Mouse (Mus musculus) embryonic facial prominence, embryonic 12.5 days (tissue): ENCODE measurements around the gene Timm50. TPM values are rescaled to one million over a fixed set of nuclear protein-coding genes. Genes with fewer than 3 reads are reported as not detected.

Source experiments
- ATAC-seq: fragments of 200-750 bp; cut with Nextera tagmentation; 2 replicates; pipeline ENCODE4 v1.8.0; 2017; ENCODE audit not compliant: insufficient number of reproducible peaks, insufficient read depth, low FRiP score, low TSS enrichment
- H3K27ac ChIP-seq: fragments of 300-500 bp; sonication (generic); 2 replicates; pipeline ENCODE4 v1.5.1; 2016; ENCODE audit warnings: mild to moderate bottlenecking
- H3K27me3 ChIP-seq: fragments of 300-500 bp; sonication (generic); 2 replicates; pipeline ENCODE4 v1.6.1; 2016; ENCODE audit warnings: mild to moderate bottlenecking, moderate library complexity
- H3K36me3 ChIP-seq: fragments of 300-500 bp; sonication (generic); 2 replicates; pipeline ENCODE4 v1.6.1; 2016; ENCODE audit warnings: mild to moderate bottlenecking
- H3K4me1 ChIP-seq: fragments of 300-500 bp; sonication (generic); 2 replicates; pipeline ENCODE4 v1.6.1; 2016
- H3K4me2 ChIP-seq: fragments of 300-500 bp; sonication (generic); replicated peaks from 2 replicates; pipeline ENCODE4 v1.6.1; 2016; ENCODE audit warnings: mild to moderate bottlenecking, moderate library complexity
- H3K4me3 ChIP-seq: fragments of 300-500 bp; sonication (generic); 2 replicates; pipeline ENCODE4 v1.5.1; 2016; ENCODE audit warnings: mild to moderate bottlenecking
- H3K9ac ChIP-seq: fragments of 300-500 bp; sonication (generic); 2 replicates; pipeline ENCODE4 v1.6.1; 2016; ENCODE audit warnings: mild to moderate bottlenecking, moderate library complexity
- H3K9me3 ChIP-seq: fragments of 300-500 bp; sonication (generic); 2 replicates; pipeline ENCODE4 v1.6.1; 2016; ENCODE audit warnings: mild to moderate bottlenecking, moderate library complexity
- WGBS: fragments of 180-500 bp; shearing (Covaris S2); methylation state at CpG from one replicate; pipeline ENCODE4 v1.1.7; 2016; 5-methylcytosine and 5-hydroxymethylcytosine counted together
- polyA plus RNA-seq: library from polyadenylated mRNA; unstranded; fragments of >200 nt; fragmentation: Nextera tagmentation; extraction: Ambion mirVana; gene quantifications from 2 replicates; pipeline ENCODE4 v1.2.1, GENCODE M21; 2016

Timm50 gene
- polyA plus RNA-seq, 1 experiment from 2014 or later = 162 TPM

DNA sequence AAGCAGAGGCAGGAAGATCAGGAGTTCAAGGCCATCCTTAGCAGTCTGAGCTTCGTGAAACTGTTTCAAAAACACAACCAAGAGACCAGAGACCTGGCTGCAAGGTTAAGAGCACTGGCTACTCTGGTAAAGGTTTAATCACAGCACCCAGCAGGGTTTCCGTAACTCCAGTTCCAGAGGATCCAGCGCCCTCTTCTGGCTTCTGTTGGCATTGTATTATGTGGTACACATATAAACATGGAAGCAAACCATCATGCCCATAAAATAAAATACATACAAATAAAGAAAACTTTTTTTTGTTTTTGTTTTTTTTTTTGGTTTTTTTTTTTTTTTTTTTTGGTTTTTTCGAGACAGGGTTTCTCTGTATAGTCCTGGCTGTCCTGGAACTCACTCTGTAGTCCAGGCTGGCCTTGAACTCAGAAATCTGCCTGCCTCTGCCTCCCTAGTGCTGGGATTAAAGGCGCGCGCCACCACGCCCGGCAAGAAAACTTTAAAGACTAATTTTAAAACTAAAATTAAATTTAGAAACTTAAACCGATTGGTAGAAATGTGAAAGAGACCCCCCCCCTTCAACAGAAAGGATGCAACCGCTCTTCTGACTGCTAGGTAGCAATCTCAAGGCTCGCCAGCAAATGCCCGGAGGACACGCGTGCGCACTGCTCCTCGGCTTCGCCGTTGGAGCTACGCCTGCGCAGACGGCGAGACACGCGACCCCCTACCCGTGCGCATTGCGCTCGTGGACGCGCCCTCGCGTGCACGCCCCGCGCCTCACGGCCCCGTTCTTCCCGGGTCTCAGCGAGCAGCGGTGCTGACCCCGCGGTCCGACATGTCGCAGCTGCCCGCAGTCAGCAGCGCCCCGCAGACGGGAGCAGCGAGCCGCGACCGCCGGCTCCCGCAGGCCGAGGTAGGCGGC, 44.5 kb downstream of the Timm50 start, which contains the start of gene Eid2:
Eid2 (plus strand) TSS at position 753 of the 913 bp plus-strand sequence.
- Histone ChIP-seq H3K27me3 (no peaks in the 10 kb centered on the region), H3K9ac (peak within 1 kb of the TSS; percentile 99), H3K4me3 (peak within 1 kb of the TSS; percentile 87), H3K4me1 (peaks cover 4% of the 10 kb centered on the region; the same call in 1 of the 2 replicates), H3K4me2 (peak within 1 kb of the TSS; percentile 73), H3K9me3 (no peaks in the 10 kb centered on the region), H3K27ac (peak within 1 kb of the TSS; percentile 92), H3K36me3 (peaks cover 19% of the 10 kb centered on the region)
- ATAC-seq = peak; percentile 87
- WGBS = 6% methylated on average over 56 of the region's 57 CpGs

- WGBS = 88% methylated on average over 13 of the region's 13 CpGs
- H3K4me2 ChIP-seq = no peak overlapping the region
- no peak for ATAC-seq
These were observed 46.5 kb downstream of the Timm50 start for GRCm38 (mm10) chr7:28265391-28265790.

DNA sequence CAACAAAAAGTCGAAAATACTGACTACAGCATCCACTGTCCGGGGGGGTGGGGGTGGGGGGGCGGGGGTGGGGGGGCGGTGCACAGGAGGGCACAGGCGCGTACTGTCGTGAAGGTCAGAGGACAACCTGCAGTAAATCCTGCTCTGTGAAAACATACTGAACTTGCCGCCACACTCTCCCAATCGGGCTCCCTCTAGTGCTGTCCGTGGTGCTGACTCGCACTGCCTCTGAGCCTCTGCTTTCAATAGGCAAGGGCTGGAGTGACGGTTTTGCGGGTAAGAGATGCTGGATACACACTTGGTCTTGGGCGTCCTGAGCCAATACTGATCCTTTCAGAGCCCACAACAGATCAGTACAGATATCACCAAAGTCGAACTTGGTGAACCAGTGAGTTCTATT, 48.1 kb downstream of the Timm50 start:
- WGBS = 7% methylated on average over 15 of the region's 15 CpGs
- no peak overlapping the region for H3K9ac ChIP-seq
- H3K4me1 ChIP-seq = peaks cover 3% of the 10 kb centered on the region; the same call in 1 of the 2 replicates
- ATAC-seq = no peak
- H3K36me3 ChIP-seq = no peaks in the 10 kb centered on the region
- no peak overlapping the region for H3K4me3 ChIP-seq
- no peak overlapping the region for H3K27ac ChIP-seq
- H3K27me3 ChIP-seq = no peaks in the 10 kb centered on the region
- no peaks in the 10 kb centered on the region for H3K9me3 ChIP-seq
- H3K4me2 ChIP-seq = no peak overlapping the region

More at GRCm38 (mm10) chr7:28265391-28265790, 46.5 kb downstream of the Timm50 start:
- H3K9me3 ChIP-seq = no peaks in the 10 kb centered on the region
- H3K4me3 ChIP-seq = no peak overlapping the region
- H3K9ac ChIP-seq = no peak overlapping the region
- peaks cover 4% of the 10 kb centered on the region; the same call in 1 of the 2 replicates for H3K4me1 ChIP-seq
- H3K27ac ChIP-seq = no peak overlapping the region
- 0 out of 2 replicates have a peak, but pooled peaks cover 5% of the 10 kb centered on the region for H3K36me3 ChIP-seq
- H3K27me3 ChIP-seq = no peaks in the 10 kb centered on the region

GRCm38 (mm10) chr7:28262861-28263260, 49.0 kb downstream of the Timm50 start:
- H3K4me3 ChIP-seq = no peak overlapping the region
- no peaks in the 10 kb centered on the region for H3K27me3 ChIP-seq
- H3K27ac ChIP-seq = no peak overlapping the region
- H3K4me1 ChIP-seq = no peaks in the 10 kb centered on the region
- no peak overlapping the region for H3K9ac ChIP-seq
- H3K9me3 ChIP-seq = no peaks in the 10 kb centered on the region
- ATAC-seq = no peak
- H3K36me3 ChIP-seq = no peaks in the 10 kb centered on the region
- H3K4me2 ChIP-seq = no peak overlapping the region
- WGBS = 52% methylated on average over 5 of the region's 5 CpGs

Other genes starting within 250 kb of the Timm50 start
- 0.40 and 0.73 TPM in 2 replicates for gene Fcgbp, start 240.8 kb downstream of the Timm50 start, polyA plus RNA-seq
- gene 9530053A07Rik, start 182.6 kb downstream of the Timm50 start, polyA plus RNA-seq = 0.04 TPM in 2 replicates
- gene Fbl, start 142.4 kb downstream of the Timm50 start, polyA plus RNA-seq = 155 TPM in 2 replicates
- gene Dyrk1b, start 132.6 kb downstream of the Timm50 start, polyA plus RNA-seq = 18.3 and 19.8 TPM in 2 replicates
- 10.3 and 18.2 TPM in 2 replicates for gene Eid2, start 44.2 kb downstream of the Timm50 start, polyA plus RNA-seq
- 19.2 and 19.5 TPM in 2 replicates for gene Eid2b, start 34.3 kb downstream of the Timm50 start, polyA plus RNA-seq
- gene Selenov, start 20.9 kb downstream of the Timm50 start, polyA plus RNA-seq = not detected in 2 replicates
- 3.5 and 3.7 TPM in 2 replicates for gene Dll3, start 9.8 kb downstream of the Timm50 start, polyA plus RNA-seq
- gene Supt5, start 26.7 kb upstream of the Timm50 start, polyA plus RNA-seq = 106 TPM in 2 replicates
- gene Rps16, start 38.6 kb upstream of the Timm50 start, polyA plus RNA-seq = 836 and 855 TPM in 2 replicates
- 114 and 121 TPM in 2 replicates for gene Plekhg2, start 60.5 kb upstream of the Timm50 start, polyA plus RNA-seq
- gene Zfp36, start 68.2 kb upstream of the Timm50 start, polyA plus RNA-seq = 7.8 and 8.6 TPM in 2 replicates
- gene Med29, start 80.6 kb upstream of the Timm50 start, polyA plus RNA-seq = 51.1 and 52.0 TPM in 2 replicates
- gene Paf1, start 80.9 kb upstream of the Timm50 start, polyA plus RNA-seq = 82.2 and 85.5 TPM in 2 replicates
- gene Gmfg, start 125.4 kb upstream of the Timm50 start, polyA plus RNA-seq = 7.5 and 8.3 TPM in 2 replicates
- gene Lrfn1, start 139.9 kb upstream of the Timm50 start, polyA plus RNA-seq = 9.9 and 10.7 TPM in 2 replicates
- gene Ifnl2, start 198.4 kb upstream of the Timm50 start, polyA plus RNA-seq = not detected in 2 replicates
- not detected in 2 replicates for gene Ifnl3, start 210.8 kb upstream of the Timm50 start, polyA plus RNA-seq
- not detected in 2 replicates for gene Sycn, start 228.8 kb upstream of the Timm50 start, polyA plus RNA-seq
- gene Nccrp1, start 235.2 kb upstream of the Timm50 start, polyA plus RNA-seq = not detected in 2 replicates